Mouse (Mus musculus): ENCODE results near the gene Cdc45. TPM values are rescaled to one million over a fixed set of nuclear protein-coding genes. Genes with fewer than 3 reads are reported as not detected.

Gene Cdc45
- total and polyA plus RNA-seq, 3 experiments = 32.4 to 88.9 (median 88.5) TPM

- ATAC-seq (ENCODE audit: extremely low read depth, insufficient number of reproducible peaks, low FRiP score, poor library complexity, severe bottlenecking) = no peak
- no peaks in the 10 kb centered on the region for H3K4me1 ChIP-seq (ENCODE audit: insufficient read depth, low read depth, low read length)
- DNase-seq (ENCODE audit: low spot score) = no peak
- H3K36me3 ChIP-seq (replicated peaks) = peaks cover 99% of the 10 kb centered on the region
- H3K9me3 ChIP-seq (replicated peaks) = no peaks in the 10 kb centered on the region
- H3K4me3 ChIP-seq (ENCODE audit: low read depth, low read length) = no peak overlapping the region
- TF ChIP-seq GATA1 (IDR thresholded peaks at IDR 0.05; ENCODE audit: borderline replicate concordance, low read length) = no peak
- TF ChIP-seq CTCF (IDR thresholded peaks at IDR 0.05; ENCODE audit: low read depth, low read length) = no peak
- no peak for TF ChIP-seq TAL1 (conservative IDR thresholded peaks at IDR 0.05; ENCODE audit: low read depth, low read length)
- TF ChIP-seq GATA2 (IDR thresholded peaks at IDR 0.05; ENCODE audit: borderline replicate concordance, low read depth, low read length) = no peak
- TF ChIP-seq POLR2AphosphoS5 (IDR thresholded peaks at IDR 0.05; ENCODE audit: insufficient replicate concordance, low read depth, low read length) = no peak
- no peaks in the 10 kb centered on the region for H3K27me3 ChIP-seq (ENCODE audit: insufficient read depth, low read length)
Measured at GRCm38 (mm10) chr16:18796645-18797044, 15.1 kb downstream of the Cdc45 start.

DNA sequence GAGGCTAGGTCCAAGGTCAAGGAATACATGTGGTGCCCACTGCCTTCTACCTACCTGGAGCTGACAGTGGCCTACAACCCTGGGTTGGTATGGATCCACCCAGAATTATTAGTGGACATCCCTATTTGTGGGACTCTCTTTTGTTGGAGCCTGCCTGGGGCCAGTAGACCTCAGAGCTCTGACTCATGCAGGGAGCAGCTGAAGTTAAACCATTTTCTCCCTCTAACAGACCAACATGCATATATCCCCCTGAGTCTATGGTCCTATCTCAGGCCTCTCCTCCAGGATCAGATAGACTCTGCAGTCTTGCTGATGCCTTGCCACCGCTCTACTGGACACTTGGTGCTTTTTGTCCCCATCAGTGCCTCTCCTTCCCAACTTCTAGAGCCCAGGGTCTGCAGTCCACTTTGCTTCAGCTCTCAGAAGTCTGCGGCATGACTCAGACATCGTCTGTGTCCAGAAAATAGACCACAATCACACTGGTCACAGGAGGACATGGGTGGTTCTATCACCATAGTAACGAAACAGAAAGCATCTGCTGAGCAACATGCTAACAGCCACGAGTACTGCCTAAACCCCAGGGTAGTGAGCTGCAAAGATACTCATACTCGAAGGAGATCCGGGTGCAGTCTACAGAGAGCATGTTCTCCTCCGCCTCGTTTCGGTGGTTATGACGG is 16.4 kb downstream of the Cdc45 start:
- Histone ChIP-seq H3K27me3 (ENCODE audit: insufficient read depth, low read length) (no peaks in the 10 kb centered on the region), H3K36me3 (replicated peaks) (peaks cover 99% of the 10 kb centered on the region), H3K4me3 (ENCODE audit: low read depth, low read length) (no peak overlapping the region), H3K4me1 (ENCODE audit: insufficient read depth, low read depth, low read length) (no peaks in the 10 kb centered on the region), H3K9me3 (replicated peaks) (no peaks in the 10 kb centered on the region)
- no peak for DNase-seq (ENCODE audit: low spot score)
- no peak for TF ChIP-seq CTCF (IDR thresholded peaks at IDR 0.05; ENCODE audit: low read depth, low read length)
- TF ChIP-seq TAL1 (conservative IDR thresholded peaks at IDR 0.05; ENCODE audit: low read depth, low read length) = no peak
- TF ChIP-seq GATA1 (IDR thresholded peaks at IDR 0.05; ENCODE audit: borderline replicate concordance, low read length) = no peak
- no peak for TF ChIP-seq POLR2AphosphoS5 (IDR thresholded peaks at IDR 0.05; ENCODE audit: insufficient replicate concordance, low read depth, low read length)
- no peak for TF ChIP-seq GATA2 (IDR thresholded peaks at IDR 0.05; ENCODE audit: borderline replicate concordance, low read depth, low read length)
- ATAC-seq (ENCODE audit: extremely low read depth, insufficient number of reproducible peaks, low FRiP score, poor library complexity, severe bottlenecking) = no peak

- no peak for ATAC-seq (ENCODE audit: extremely low read depth, insufficient number of reproducible peaks, low FRiP score, poor library complexity, severe bottlenecking)
- Histone ChIP-seq H3K4me1 (ENCODE audit: insufficient read depth, low read depth, low read length) (peaks cover 37% of the 10 kb centered on the region), H3K27me3 (ENCODE audit: insufficient read depth, low read length) (no peaks in the 10 kb centered on the region), H3K9me3 (replicated peaks) (no peaks in the 10 kb centered on the region), H3K36me3 (replicated peaks) (peaks cover 97% of the 10 kb centered on the region), H3K4me3 (ENCODE audit: low read depth, low read length) (no peak overlapping the region)
- no peak for DNase-seq (ENCODE audit: low spot score)
- no peak for TF ChIP-seq POLR2AphosphoS5 (IDR thresholded peaks at IDR 0.05; ENCODE audit: insufficient replicate concordance, low read depth, low read length)
- TF ChIP-seq GATA1 (IDR thresholded peaks at IDR 0.05; ENCODE audit: borderline replicate concordance, low read length) = no peak
- TF ChIP-seq TAL1 (conservative IDR thresholded peaks at IDR 0.05; ENCODE audit: low read depth, low read length) = no peak
- no peak for TF ChIP-seq CTCF (IDR thresholded peaks at IDR 0.05; ENCODE audit: low read depth, low read length)
- TF ChIP-seq GATA2 (IDR thresholded peaks at IDR 0.05; ENCODE audit: borderline replicate concordance, low read depth, low read length) = no peak
Measured at GRCm38 (mm10) chr16:18788627-18789406, 23.0 kb downstream of the Cdc45 start.

- 0 out of 2 replicates have a peak overlapping the region, but pooled peaks have one; percentile 3 for H3K4me3 ChIP-seq (ENCODE audit: low read depth, low read length)
- H3K4me1 ChIP-seq (ENCODE audit: insufficient read depth, low read depth, low read length) = peaks cover 37% of the 10 kb centered on the region
- DNase-seq (ENCODE audit: low spot score) (no peak), ATAC-seq (ENCODE audit: extremely low read depth, insufficient number of reproducible peaks, low FRiP score, poor library complexity, severe bottlenecking) (no peak)
- no peaks in the 10 kb centered on the region for H3K9me3 ChIP-seq (replicated peaks)
- H3K27me3 ChIP-seq (ENCODE audit: insufficient read depth, low read length) = no peaks in the 10 kb centered on the region
- peaks cover 95% of the 10 kb centered on the region for H3K36me3 ChIP-seq (replicated peaks)
- TF ChIP-seq TAL1 (conservative IDR thresholded peaks at IDR 0.05; ENCODE audit: low read depth, low read length) = no peak
- TF ChIP-seq POLR2AphosphoS5 (IDR thresholded peaks at IDR 0.05; ENCODE audit: insufficient replicate concordance, low read depth, low read length) = no peak
- no peak for TF ChIP-seq CTCF (IDR thresholded peaks at IDR 0.05; ENCODE audit: low read depth, low read length)
- no peak for TF ChIP-seq GATA1 (IDR thresholded peaks at IDR 0.05; ENCODE audit: borderline replicate concordance, low read length)
- no peak for TF ChIP-seq GATA2 (IDR thresholded peaks at IDR 0.05; ENCODE audit: borderline replicate concordance, low read depth, low read length)
Measured at GRCm38 (mm10) chr16:18786652-18787051, 25.1 kb downstream of the Cdc45 start.

DNA sequence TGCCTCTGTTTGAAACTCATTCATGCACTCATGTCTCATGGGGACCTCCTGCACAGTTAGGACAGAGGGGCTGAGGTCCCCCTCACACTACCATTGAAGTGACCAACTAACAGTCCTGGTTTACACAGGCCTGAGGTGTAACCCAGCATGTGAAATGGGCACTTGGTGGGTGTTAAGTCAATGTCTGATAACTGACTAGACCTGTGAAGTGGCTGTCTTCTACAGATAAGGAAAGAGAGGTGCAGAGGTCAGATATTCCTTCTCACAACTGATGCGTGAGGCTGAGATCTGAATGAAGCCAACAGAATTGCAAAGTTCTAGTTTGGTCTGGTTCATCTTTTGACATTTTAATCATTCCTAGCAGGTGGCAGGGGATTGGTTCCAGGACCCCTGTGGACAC is 26.3 kb downstream of the Cdc45 start:
- TF ChIP-seq TAL1 (conservative IDR thresholded peaks at IDR 0.05; ENCODE audit: low read depth, low read length) (0 out of 2 replicates have a peak, but pooled peaks have one; percentile 11), GATA1 (IDR thresholded peaks at IDR 0.05; ENCODE audit: borderline replicate concordance, low read length) (no peak), POLR2AphosphoS5 (IDR thresholded peaks at IDR 0.05; ENCODE audit: insufficient replicate concordance, low read depth, low read length) (no peak), GATA2 (IDR thresholded peaks at IDR 0.05; ENCODE audit: borderline replicate concordance, low read depth, low read length) (no peak), CTCF (IDR thresholded peaks at IDR 0.05; ENCODE audit: low read depth, low read length) (no peak)
- H3K9me3 ChIP-seq (replicated peaks) = no peaks in the 10 kb centered on the region
- no peak for DNase-seq (ENCODE audit: low spot score)
- no peak overlapping the region for H3K4me3 ChIP-seq (ENCODE audit: low read depth, low read length)
- H3K27me3 ChIP-seq (ENCODE audit: insufficient read depth, low read length) = no peaks in the 10 kb centered on the region
- peaks cover 37% of the 10 kb centered on the region for H3K4me1 ChIP-seq (ENCODE audit: insufficient read depth, low read depth, low read length)
- peaks cover 95% of the 10 kb centered on the region for H3K36me3 ChIP-seq (replicated peaks)
- ATAC-seq (ENCODE audit: extremely low read depth, insufficient number of reproducible peaks, low FRiP score, poor library complexity, severe bottlenecking) = no peak

GRCm38 (mm10) chr16:18785025-18785424 is 26.8 kb downstream of the Cdc45 start:
- H3K9me3 ChIP-seq (replicated peaks) = no peaks in the 10 kb centered on the region
- H3K36me3 ChIP-seq (replicated peaks) = peaks cover 94% of the 10 kb centered on the region
- H3K4me3 ChIP-seq (ENCODE audit: low read depth, low read length) = no peak overlapping the region
- ATAC-seq (ENCODE audit: extremely low read depth, insufficient number of reproducible peaks, low FRiP score, poor library complexity, severe bottlenecking) (no peak), DNase-seq (ENCODE audit: low spot score) (no peak)
- peaks cover 37% of the 10 kb centered on the region for H3K4me1 ChIP-seq (ENCODE audit: insufficient read depth, low read depth, low read length)
- TF ChIP-seq CTCF (IDR thresholded peaks at IDR 0.05; ENCODE audit: low read depth, low read length) (no peak), TAL1 (conservative IDR thresholded peaks at IDR 0.05; ENCODE audit: low read depth, low read length) (no peak), GATA1 (IDR thresholded peaks at IDR 0.05; ENCODE audit: borderline replicate concordance, low read length) (no peak), GATA2 (IDR thresholded peaks at IDR 0.05; ENCODE audit: borderline replicate concordance, low read depth, low read length) (no peak), POLR2AphosphoS5 (IDR thresholded peaks at IDR 0.05; ENCODE audit: insufficient replicate concordance, low read depth, low read length) (no peak)
- H3K27me3 ChIP-seq (ENCODE audit: insufficient read depth, low read length) = no peaks in the 10 kb centered on the region

Data from G1E (cell line).